Mouse (Mus musculus) kidney, adult 2 months (tissue): ENCODE data around the gene Mfn2.

Experiments used
- CTCF ChIP-seq: fragments of 200-500 bp; conservative IDR thresholded peaks from 2 replicates; pipeline ENCODE4 v1.5.1; 2011; ENCODE audit warnings: low read depth, mild to moderate bottlenecking, control low read depth, low read length, moderate library complexity, mixed read lengths; ENCODE audit not compliant: insufficient read depth, insufficient read length
- POLR2A ChIP-seq: fragments of 200-500 bp; IDR thresholded peaks from one replicate; pipeline ENCODE4 v1.6.1; 2011; ENCODE audit warnings: low read depth, low read length, control low read depth

DNA sequence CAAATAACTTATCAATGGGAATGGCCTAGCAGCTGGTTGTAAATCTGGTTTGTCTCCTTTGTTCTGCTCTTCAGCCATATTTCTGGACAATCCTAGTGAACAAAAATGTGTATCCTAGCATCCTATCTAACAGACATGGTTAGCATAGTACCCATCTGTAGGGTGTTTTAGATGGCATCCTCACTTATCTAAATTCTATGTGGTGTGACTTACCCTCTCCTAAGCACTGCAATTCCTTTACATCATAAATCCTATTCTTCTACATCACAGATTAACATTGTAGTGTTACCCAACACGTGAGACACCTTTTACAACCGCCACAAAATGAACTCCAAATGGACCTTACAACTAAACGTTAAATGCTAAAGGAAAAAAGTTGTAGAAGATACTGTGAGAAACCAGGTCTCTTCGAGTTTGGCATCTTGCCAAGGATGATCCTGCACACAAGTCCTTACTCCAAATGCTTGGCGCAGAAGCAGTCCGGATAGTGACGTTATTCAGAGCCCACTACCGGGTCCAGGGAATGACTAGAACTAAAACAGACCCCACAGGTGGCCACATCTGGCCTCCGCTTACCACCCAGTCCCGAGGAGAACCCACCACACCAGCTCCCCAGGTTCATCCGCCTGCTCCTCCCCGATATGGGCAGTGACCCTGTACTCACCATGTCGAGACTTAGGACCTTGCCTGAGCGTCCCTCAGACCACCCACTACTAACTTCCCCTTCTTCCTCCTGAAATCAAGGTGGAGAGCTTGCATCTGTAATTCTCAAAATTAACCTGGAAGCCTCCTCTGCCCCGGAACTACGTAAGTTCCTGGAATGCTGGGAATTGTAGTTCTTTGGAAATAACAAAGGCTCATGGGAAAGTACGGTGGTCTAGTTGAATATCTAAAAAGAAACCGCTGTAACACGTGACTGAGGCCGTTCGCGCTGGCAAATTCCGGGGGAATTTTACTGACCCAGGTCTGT lies 56.6 kb downstream of the Mfn2 start, which contains the start of gene Zfp933:
- TF ChIP-seq CTCF (no peak), POLR2A (no peak)
